Mouse (Mus musculus): ENCODE data around the gene Top1. TPM values are rescaled to one million over a fixed set of nuclear protein-coding genes. Genes with fewer than 3 reads are reported as not detected.
"Not testable (repeated sequence)": the region's sequence is repeated elsewhere in the genome, so short reads cannot be mapped to it uniquely, and the experiment has no call there.

The Top1 gene
- polyA plus RNA-seq, 1 experiment from 2014 or later: 56.7 TPM

DNA sequence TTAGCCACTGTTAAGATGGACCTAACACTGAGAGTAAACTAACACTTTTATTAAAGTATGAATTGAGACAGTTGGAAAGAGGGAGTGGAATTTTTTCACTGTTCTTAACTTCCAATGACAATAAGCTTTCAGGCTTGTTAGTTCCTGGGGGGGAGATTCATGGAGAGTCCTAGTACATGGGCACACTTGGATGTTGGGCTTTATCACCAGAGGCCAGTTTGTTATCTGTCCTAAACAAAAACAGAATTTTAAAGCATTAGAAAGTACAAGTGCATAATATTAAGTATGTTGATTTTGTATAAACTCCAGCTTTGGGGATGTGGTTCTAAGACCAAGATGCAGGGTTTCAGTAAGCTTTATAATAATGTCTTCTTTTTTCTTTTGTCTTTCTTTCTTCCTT lies 13.1 kb downstream of the Top1 start:
- Histone ChIP-seq H3K9me3 (replicated peaks) (no peaks in the 10 kb centered on the region), H3K9ac (no peak overlapping the region), H3K27ac (replicated peaks) (peak overlapping the region; percentile 61; the same call in 1 of the 2 replicates), H3K4me2 (peak overlapping the region; percentile 45), H3K4me1 (replicated peaks) (peaks cover 71% of the 10 kb centered on the region), H3K4me3 (replicated peaks) (no peak overlapping the region), H3K27me3 (no peaks in the 10 kb centered on the region), H3K36me3 (replicated peaks) (peaks cover 61% of the 10 kb centered on the region)
- no peak for ATAC-seq (ENCODE audit: insufficient read depth)

DNA sequence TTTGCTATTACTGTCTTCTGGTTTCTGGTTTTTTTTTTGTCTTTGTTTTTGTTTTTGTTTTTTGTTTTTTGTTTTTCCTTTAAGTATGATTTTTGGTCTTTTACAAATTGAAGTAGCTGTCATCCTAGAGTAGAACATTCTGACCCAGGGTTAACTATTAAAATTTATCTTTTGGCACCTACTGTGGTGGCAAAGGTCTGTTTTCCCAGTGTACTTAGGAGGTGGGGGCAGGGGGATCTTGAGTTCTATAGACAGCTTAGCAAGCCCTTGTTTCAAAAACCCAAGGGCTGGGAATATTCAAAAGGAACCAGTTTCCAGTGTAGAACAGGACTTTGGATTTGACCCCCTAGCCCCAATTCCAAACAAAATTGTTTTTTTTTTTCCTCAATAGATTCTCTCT lies 18.7 kb downstream of the Top1 start:
- no peak overlapping the region for H3K4me3 ChIP-seq (replicated peaks)
- no peak overlapping the region for H3K4me2 ChIP-seq
- H3K36me3 ChIP-seq (replicated peaks): peaks cover 50% of the 10 kb centered on the region
- no peak overlapping the region for H3K27ac ChIP-seq (replicated peaks)
- peaks cover 42% of the 10 kb centered on the region for H3K4me1 ChIP-seq (replicated peaks)
- no peaks in the 10 kb centered on the region for H3K27me3 ChIP-seq
- no peak overlapping the region for H3K9ac ChIP-seq
- H3K9me3 ChIP-seq (replicated peaks): no peaks in the 10 kb centered on the region
- no peak for ATAC-seq (ENCODE audit: insufficient read depth)

DNA sequence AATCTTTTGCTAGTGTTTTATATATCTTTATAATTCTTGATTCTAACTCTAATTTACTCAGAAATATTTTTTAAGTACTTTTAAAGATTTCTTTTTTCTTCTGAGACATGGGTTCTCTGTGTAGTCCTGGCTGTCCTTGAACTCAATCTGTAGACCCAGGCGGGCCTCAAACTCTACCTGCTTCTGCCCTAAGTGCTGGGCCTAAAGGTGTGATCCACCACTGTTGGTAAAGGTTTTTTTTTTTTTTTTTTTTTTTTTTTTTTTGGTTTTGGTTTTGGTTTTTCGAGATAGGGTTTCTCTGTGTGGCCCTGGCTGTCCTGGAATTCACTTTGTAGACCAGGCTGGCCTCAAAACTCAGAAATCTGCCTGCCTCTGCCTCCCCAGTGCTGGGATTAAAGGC lies 19.3 kb downstream of the Top1 start:
- not testable (repeated sequence) for H3K27me3 ChIP-seq; H3K4me2 ChIP-seq; H3K9me3 ChIP-seq (replicated peaks); ATAC-seq (ENCODE audit: insufficient read depth); H3K27ac ChIP-seq (replicated peaks); H3K9ac ChIP-seq; H3K4me3 ChIP-seq (replicated peaks)
- Histone ChIP-seq H3K36me3 (replicated peaks) (peaks cover 49% of the 10 kb centered on the region), H3K4me1 (replicated peaks) (peaks cover 38% of the 10 kb centered on the region)
- WGBS (ENCODE audit: insufficient replicate concordance): 80% methylated on average over 2 of the region's 2 CpGs

DNA sequence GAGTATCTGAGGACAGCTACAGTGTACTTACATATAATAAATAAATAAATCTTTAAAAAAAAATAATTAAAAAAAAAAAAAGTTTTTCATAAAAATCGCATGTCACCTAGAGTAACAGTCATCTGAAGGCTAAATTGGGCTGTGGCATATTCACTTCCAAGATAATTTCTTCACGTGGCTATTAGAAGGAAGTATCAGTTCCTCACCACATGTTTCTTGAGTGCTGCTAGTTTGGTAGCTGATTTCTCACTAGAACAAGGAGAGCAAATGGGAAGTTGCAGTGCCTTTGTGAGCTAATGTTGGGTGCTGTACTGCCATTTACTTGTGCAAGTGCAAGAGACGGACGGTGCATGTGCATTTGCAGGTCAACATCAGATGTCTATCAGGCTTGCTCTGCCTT lies 21.6 kb downstream of the Top1 start:
- Histone ChIP-seq H3K4me3 (replicated peaks) (no peak overlapping the region), H3K27me3 (no peaks in the 10 kb centered on the region), H3K27ac (replicated peaks) (no peak overlapping the region), H3K36me3 (replicated peaks) (peaks cover 51% of the 10 kb centered on the region), H3K4me1 (replicated peaks) (peaks cover 20% of the 10 kb centered on the region), H3K9me3 (replicated peaks) (no peaks in the 10 kb centered on the region), H3K9ac (no peak overlapping the region), H3K4me2 (no peak overlapping the region)
- WGBS (ENCODE audit: insufficient replicate concordance): 41% methylated on average over 4 of the region's 4 CpGs
- no peak for ATAC-seq (ENCODE audit: insufficient read depth)

DNA sequence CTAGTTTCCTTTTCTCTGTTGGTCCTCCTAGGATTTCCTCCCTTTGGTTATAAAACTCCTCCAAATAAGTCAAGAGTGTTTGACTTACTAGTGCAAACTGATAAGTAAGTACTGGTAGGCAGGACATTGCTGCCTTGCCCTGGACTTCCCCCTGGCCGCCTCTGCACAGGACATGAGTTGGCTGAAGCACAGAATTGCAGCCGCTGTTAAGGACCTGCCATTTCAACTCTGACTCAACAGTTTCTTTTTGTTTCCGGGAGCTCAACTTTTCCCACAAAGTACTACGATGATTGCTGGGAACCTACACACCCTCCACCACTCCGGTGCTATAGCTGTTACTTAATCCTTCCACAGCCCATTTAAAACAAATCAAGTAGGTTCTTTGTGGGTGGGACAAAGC lies 54.6 kb downstream of the Top1 start:
- H3K4me1 ChIP-seq (replicated peaks): 0 out of 2 replicates have a peak, but pooled peaks cover 2% of the 10 kb centered on the region
- no peak overlapping the region for H3K4me2 ChIP-seq
- H3K4me3 ChIP-seq (replicated peaks): no peak overlapping the region
- 27% methylated on average over 5 of the region's 5 CpGs for WGBS (ENCODE audit: insufficient replicate concordance)
- peak; percentile 22; the same call in 1 of the 2 replicates for ATAC-seq (ENCODE audit: insufficient read depth)
- no peaks in the 10 kb centered on the region for H3K9me3 ChIP-seq (replicated peaks)
- no peaks in the 10 kb centered on the region for H3K27me3 ChIP-seq
- H3K36me3 ChIP-seq (replicated peaks): peaks cover 83% of the 10 kb centered on the region
- H3K9ac ChIP-seq: no peak overlapping the region
- H3K27ac ChIP-seq (replicated peaks): no peak overlapping the region

DNA sequence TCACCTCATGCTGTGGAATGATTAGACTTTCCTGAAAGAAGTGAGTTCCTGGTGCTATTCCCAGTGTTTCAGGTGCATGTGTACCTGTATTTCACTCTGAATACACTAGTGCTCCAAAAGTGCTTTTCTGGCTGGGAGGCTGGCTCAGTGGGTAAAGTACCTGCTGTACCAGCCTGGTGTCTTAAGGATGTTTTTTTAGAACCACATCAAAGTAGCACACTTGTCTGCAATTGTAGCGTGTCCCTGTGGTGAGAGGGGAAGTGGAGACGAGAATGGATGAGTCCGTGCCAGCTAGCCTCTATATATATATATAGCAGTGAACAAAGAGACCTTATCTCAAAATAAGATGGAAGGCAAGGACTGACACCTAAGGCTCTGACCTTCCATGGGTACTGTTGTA lies 55.9 kb downstream of the Top1 start:
- Histone ChIP-seq H3K9me3 (replicated peaks) (no peaks in the 10 kb centered on the region), H3K4me2 (no peak overlapping the region), H3K36me3 (replicated peaks) (peaks cover 84% of the 10 kb centered on the region), H3K27me3 (no peaks in the 10 kb centered on the region), H3K4me1 (replicated peaks) (0 out of 2 replicates have a peak, but pooled peaks cover 2% of the 10 kb centered on the region), H3K4me3 (replicated peaks) (no peak overlapping the region), H3K9ac (no peak overlapping the region), H3K27ac (replicated peaks) (no peak overlapping the region)
- ATAC-seq (ENCODE audit: insufficient read depth): no peak
- 53% methylated on average over 3 of the region's 3 CpGs for WGBS (ENCODE audit: insufficient replicate concordance)

DNA sequence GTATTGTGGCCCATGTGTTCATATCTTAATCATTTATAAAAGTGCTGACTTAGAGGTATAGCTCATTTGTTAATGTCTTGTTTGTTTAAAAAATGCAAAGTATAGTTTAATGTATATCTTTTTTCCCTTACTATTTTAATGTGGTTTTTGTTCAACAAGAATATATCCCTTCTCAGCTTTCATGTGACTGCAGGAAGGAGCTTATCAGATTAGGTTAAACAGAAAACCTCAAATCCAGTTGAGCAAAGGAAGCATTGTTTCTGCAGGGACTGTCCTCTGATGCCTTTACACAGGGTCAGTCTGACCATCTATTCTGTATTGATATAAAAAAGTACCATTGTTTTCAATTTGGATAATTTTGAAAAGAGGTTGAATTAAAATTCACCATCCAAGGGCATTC lies 57.1 kb downstream of the Top1 start:
- Histone ChIP-seq H3K27ac (replicated peaks) (no peak overlapping the region), H3K36me3 (replicated peaks) (peaks cover 85% of the 10 kb centered on the region), H3K9ac (no peak overlapping the region), H3K4me1 (replicated peaks) (0 out of 2 replicates have a peak, but pooled peaks cover 2% of the 10 kb centered on the region), H3K4me2 (no peak overlapping the region), H3K4me3 (replicated peaks) (no peak overlapping the region), H3K27me3 (no peaks in the 10 kb centered on the region), H3K9me3 (replicated peaks) (no peaks in the 10 kb centered on the region)
- no peak for ATAC-seq (ENCODE audit: insufficient read depth)

DNA sequence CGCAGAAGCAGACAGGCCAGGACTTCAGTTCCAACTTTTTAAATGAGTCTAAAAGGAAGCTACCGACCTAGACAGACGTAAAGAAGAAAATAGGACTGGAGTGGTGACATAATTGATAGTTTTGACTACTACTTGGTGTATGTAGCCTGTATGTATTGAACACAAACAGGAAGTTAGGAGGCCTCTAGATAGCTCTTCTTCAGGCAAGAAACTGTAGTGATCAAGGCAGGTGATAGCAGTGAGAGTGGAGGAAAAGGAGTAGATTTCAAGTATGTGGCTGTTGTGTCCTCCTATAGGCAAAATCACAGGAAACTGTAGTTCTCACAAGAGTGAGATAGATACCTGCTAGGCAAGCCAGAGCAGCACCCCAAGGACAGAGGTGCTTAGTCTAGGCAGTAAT lies 62.0 kb downstream of the Top1 start:
- Histone ChIP-seq H3K4me2 (no peak overlapping the region), H3K27ac (replicated peaks) (no peak overlapping the region), H3K4me1 (replicated peaks) (no peaks in the 10 kb centered on the region), H3K9ac (no peak overlapping the region), H3K36me3 (replicated peaks) (peaks cover 88% of the 10 kb centered on the region), H3K4me3 (replicated peaks) (no peak overlapping the region), H3K27me3 (no peaks in the 10 kb centered on the region), H3K9me3 (replicated peaks) (no peaks in the 10 kb centered on the region)
- ATAC-seq (ENCODE audit: insufficient read depth): no peak
- WGBS (ENCODE audit: insufficient replicate concordance): 76% methylated on average over 3 of the region's 3 CpGs

DNA sequence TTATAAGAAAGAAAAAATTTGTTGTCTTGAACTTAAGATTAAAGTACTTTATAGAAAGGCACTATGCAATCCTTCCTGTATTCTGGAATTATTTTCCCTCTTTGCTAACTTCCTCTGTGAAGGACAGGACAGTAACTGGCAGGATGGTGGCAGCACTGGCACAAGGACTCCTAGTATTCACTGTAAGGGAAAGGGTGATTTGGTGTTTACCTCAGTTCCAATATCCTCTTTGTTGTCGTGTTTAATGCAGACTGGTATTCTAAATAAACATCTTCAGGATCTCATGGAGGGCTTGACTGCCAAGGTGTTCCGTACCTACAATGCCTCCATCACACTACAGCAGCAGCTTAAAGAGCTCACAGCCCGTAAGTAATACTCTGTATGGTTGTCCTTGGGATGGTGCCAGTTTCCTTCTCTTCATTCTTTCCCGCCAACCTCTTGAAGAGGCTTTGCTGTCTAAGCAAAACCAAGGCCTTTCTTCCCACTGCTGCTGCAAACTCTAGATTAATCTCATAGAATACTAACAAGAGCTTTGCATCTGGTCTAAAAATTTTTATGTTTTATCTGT lies 69.9 kb downstream of the Top1 start:
- H3K9me3 ChIP-seq (replicated peaks): no peaks in the 10 kb centered on the region
- H3K36me3 ChIP-seq (replicated peaks): peaks cover 96% of the 10 kb centered on the region
- H3K9ac ChIP-seq: no peak overlapping the region
- H3K4me1 ChIP-seq (replicated peaks): no peaks in the 10 kb centered on the region
- no peak for ATAC-seq (ENCODE audit: insufficient read depth)
- H3K27me3 ChIP-seq: no peaks in the 10 kb centered on the region
- 83% methylated on average over 4 of the region's 4 CpGs for WGBS (ENCODE audit: insufficient replicate concordance)
- H3K4me2 ChIP-seq: no peak overlapping the region
- H3K27ac ChIP-seq (replicated peaks): no peak overlapping the region
- H3K4me3 ChIP-seq (replicated peaks): no peak overlapping the region

DNA sequence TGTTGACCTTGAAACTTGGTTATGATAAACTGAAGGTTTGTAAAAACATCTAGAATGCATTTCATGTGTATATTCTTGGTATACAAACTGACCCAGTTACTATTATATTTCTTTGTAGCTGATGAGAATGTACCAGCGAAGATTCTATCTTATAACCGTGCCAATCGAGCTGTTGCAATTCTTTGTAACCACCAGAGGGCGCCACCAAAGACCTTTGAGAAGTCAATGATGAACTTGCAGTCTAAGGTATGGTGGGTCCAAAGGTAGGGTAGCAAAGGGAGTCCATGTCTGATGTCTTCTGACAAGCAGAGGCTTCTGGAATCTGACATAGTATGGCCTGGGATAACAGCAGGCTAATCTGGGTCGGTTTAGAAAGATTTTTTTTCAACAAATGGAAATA lies 71.6 kb downstream of the Top1 start:
- Histone ChIP-seq H3K9ac (no peak overlapping the region), H3K4me2 (no peak overlapping the region), H3K9me3 (replicated peaks) (no peaks in the 10 kb centered on the region), H3K4me1 (replicated peaks) (no peaks in the 10 kb centered on the region), H3K27me3 (no peaks in the 10 kb centered on the region), H3K4me3 (replicated peaks) (no peak overlapping the region), H3K36me3 (replicated peaks) (peaks cover 96% of the 10 kb centered on the region), H3K27ac (replicated peaks) (no peak overlapping the region)
- ATAC-seq (ENCODE audit: insufficient read depth): no peak
- 70% methylated on average over 5 of the region's 5 CpGs for WGBS (ENCODE audit: insufficient replicate concordance)

DNA sequence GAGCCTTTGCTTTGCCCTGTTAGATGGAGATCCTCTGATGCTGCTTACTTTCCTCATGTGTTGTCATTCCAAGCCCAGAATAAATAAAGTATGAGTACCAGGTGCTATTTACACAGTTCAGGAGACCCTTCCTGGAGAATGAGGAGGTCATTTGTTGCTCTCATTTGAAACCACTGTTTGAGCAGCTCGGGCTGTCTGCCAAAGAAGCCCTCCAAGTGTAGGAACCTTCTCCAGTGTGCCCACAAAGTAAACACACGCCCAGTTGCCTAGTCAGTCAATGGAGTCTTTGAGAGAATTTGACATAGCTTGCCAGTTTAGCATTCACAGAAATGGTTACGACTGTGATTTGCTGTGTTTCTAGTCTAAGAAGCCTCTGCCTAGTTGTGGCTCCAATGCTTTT lies 73.1 kb downstream of the Top1 start:
- H3K27me3 ChIP-seq: no peaks in the 10 kb centered on the region
- H3K9me3 ChIP-seq (replicated peaks): no peaks in the 10 kb centered on the region
- no peak overlapping the region for H3K4me2 ChIP-seq
- no peaks in the 10 kb centered on the region for H3K4me1 ChIP-seq (replicated peaks)
- ATAC-seq (ENCODE audit: insufficient read depth): no peak
- 83% methylated on average over 3 of the region's 3 CpGs for WGBS (ENCODE audit: insufficient replicate concordance)
- H3K27ac ChIP-seq (replicated peaks): no peak overlapping the region
- H3K36me3 ChIP-seq (replicated peaks): peaks cover 96% of the 10 kb centered on the region
- no peak overlapping the region for H3K4me3 ChIP-seq (replicated peaks)
- no peak overlapping the region for H3K9ac ChIP-seq

DNA sequence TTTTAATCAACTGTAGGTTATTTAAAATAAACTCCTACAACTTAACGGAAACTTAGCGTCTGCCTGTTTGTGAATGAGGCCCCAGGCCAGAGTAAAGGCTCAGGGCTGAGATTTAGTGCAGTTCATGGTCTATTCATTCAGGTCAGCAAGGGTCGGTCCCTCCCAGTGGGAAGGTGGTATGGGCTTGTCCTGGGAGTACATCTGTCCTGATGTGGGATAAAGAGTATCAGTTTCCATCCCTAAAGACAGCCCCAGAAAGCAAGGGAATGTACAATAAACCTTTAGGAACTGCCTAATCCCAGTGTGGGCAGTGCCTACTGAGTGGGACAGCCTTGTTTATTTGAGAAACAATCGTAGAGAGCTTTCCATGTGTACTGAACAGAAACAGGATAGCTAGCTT lies 77.0 kb downstream of the Top1 start:
- 88% methylated on average over 4 of the region's 4 CpGs for WGBS (ENCODE audit: insufficient replicate concordance)
- no peak for ATAC-seq (ENCODE audit: insufficient read depth)
- no peaks in the 10 kb centered on the region for H3K4me1 ChIP-seq (replicated peaks)
- no peak overlapping the region for H3K9ac ChIP-seq
- no peaks in the 10 kb centered on the region for H3K9me3 ChIP-seq (replicated peaks)
- H3K4me2 ChIP-seq: no peak overlapping the region
- H3K27ac ChIP-seq (replicated peaks): no peak overlapping the region
- peaks cover 79% of the 10 kb centered on the region for H3K36me3 ChIP-seq (replicated peaks)
- H3K4me3 ChIP-seq (replicated peaks): no peak overlapping the region
- no peaks in the 10 kb centered on the region for H3K27me3 ChIP-seq
